Mouse (Mus musculus) stomach, postnatal 0 days (tissue): ENCODE measurements around the gene Dydc2. TPM values are rescaled to one million over a fixed set of nuclear protein-coding genes. Genes with fewer than 3 reads are reported as not detected.
A peak's percentile ranks its signal among the peaks of the same experiment; 100 is the strongest.
"Not testable (repeated sequence)": the region's sequence is repeated elsewhere in the genome, so short reads cannot be mapped to it uniquely, and the experiment has no call there.

Source experiments
- ATAC-seq: fragments of 200-750 bp; cut with Nextera tagmentation; 2 replicates; pipeline ENCODE4 v1.8.0; 2017; ENCODE audit not compliant: low FRiP score, low TSS enrichment
- DNase-seq: peaks from one replicate; pipeline ENCODE4 v3.0.0-alpha.2; 2016; ENCODE audit warnings: low spot score
- H3K27ac ChIP-seq: fragments of 300-500 bp; sonication (generic); replicated peaks from 2 replicates; pipeline ENCODE4 v1.5.1; 2014; ENCODE audit warnings: mild to moderate bottlenecking, control low read depth
- H3K27me3 ChIP-seq: fragments of 300-500 bp; sonication (generic); 2 replicates; pipeline ENCODE4 v1.6.1; 2014; ENCODE audit warnings: low read length; ENCODE audit not compliant: control insufficient read depth, insufficient read depth
- H3K36me3 ChIP-seq: fragments of 300-500 bp; sonication (generic); 2 replicates; pipeline ENCODE4 v1.6.1; 2014; ENCODE audit warnings: low read length, mixed read lengths; ENCODE audit not compliant: control insufficient read depth, insufficient read depth
- H3K4me1 ChIP-seq: fragments of 300-500 bp; sonication (generic); replicated peaks from 2 replicates; pipeline ENCODE4 v1.6.1; 2014; ENCODE audit warnings: antibody characterized with exemption; ENCODE audit not compliant: control insufficient read depth, insufficient read depth
- H3K4me2 ChIP-seq: fragments of 300-500 bp; sonication (generic); replicated peaks from 2 replicates; pipeline ENCODE4 v1.6.1; 2014; ENCODE audit warnings: low read depth, mild to moderate bottlenecking, control low read depth, moderate library complexity
- H3K4me3 ChIP-seq: fragments of 300-500 bp; sonication (generic); 2 replicates; pipeline ENCODE4 v1.5.1; 2014; ENCODE audit warnings: low read depth, low read length, control low read depth
- H3K9ac ChIP-seq: fragments of 300-500 bp; sonication (generic); 2 replicates; pipeline ENCODE4 v1.6.1; 2014; ENCODE audit warnings: mild to moderate bottlenecking, low read length, control low read depth, mixed read lengths
- H3K9me3 ChIP-seq: fragments of 300-500 bp; sonication (generic); 2 replicates; pipeline ENCODE4 v1.6.1; 2016; ENCODE audit warnings: low read length; ENCODE audit not compliant: control insufficient read depth
- CTCF ChIP-seq: IDR thresholded peaks from 2 replicates; pipeline ENCODE4 v1.5.1; 2016; ENCODE audit warnings: antibody characterized with exemption, low read depth, mild to moderate bottlenecking, moderate library complexity
- EP300 ChIP-seq: optimal IDR thresholded peaks from 2 replicates; pipeline ENCODE3; 2016; ENCODE audit warnings: antibody characterized with exemption
- WGBS: fragments of 180-500 bp; shearing (Covaris S2); extraction: QIAGEN DNeasy Blood & Tissue Kit; methylation state at CpG from one replicate; pipeline ENCODE4 v1.1.7; 2014; 5-methylcytosine and 5-hydroxymethylcytosine counted together
- polyA plus RNA-seq: library from polyadenylated mRNA; unstranded; fragments of >200 nt; fragmentation: Nextera tagmentation; extraction: Ambion mirVana; gene quantifications from 2 replicates; pipeline ENCODE4 v1.2.1, GENCODE M21; 2015

Gene Dydc2
- polyA plus RNA-seq, 1 experiment from 2014 or later = not detected

DNA sequence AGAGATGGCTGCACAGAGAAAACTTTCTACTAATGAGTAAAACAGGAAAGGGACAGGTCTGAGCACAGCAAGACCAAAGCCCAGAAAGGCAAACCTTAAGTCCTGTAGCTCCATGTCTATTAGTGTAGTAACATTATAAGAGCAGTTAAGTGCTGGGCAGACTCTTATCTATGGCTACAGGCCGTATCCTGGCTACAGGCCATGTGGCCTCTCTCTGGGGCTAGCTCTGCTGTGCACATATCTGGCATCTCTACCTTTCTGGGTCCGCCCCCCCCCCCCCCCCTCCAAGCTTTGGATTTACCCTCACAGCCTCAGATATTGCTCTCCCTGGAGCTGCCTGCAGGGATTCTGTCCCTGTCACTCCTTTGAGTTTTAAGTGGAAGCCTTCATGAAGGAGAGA is 3.8 kb downstream of the Dydc2 start:
- H3K27ac ChIP-seq = no peak overlapping the region
- H3K36me3 ChIP-seq = no peaks in the 10 kb centered on the region
- ATAC-seq = no peak
- H3K4me2 ChIP-seq = no peak overlapping the region
- no peak overlapping the region for H3K4me3 ChIP-seq
- DNase-seq = no peak
- H3K9ac ChIP-seq = no peak overlapping the region
- H3K27me3 ChIP-seq = no peaks in the 10 kb centered on the region
- WGBS = 49% methylated on average over 2 of the region's 2 CpGs
- TF ChIP-seq EP300 (no peak), CTCF (no peak)
- H3K4me1 ChIP-seq = no peaks in the 10 kb centered on the region
- no peaks in the 10 kb centered on the region for H3K9me3 ChIP-seq

- H3K27me3 ChIP-seq, H3K9ac ChIP-seq, H3K4me3 ChIP-seq, H3K36me3 ChIP-seq, H3K4me2 ChIP-seq, H3K9me3 ChIP-seq, ATAC-seq, H3K4me1 ChIP-seq, DNase-seq, H3K27ac ChIP-seq: not testable (repeated sequence)
- 62% methylated on average over 3 of the region's 4 CpGs for WGBS
- TF ChIP-seq CTCF = peak; percentile 27; the same call in 1 of the 2 replicates
These were observed 15.8 kb downstream of the Dydc2 start for GRCm38 (mm10) chr14:41053190-41053589.

GRCm38 (mm10) chr14:41052481-41052880 is 16.5 kb downstream of the Dydc2 start:
- H3K4me1 ChIP-seq = no peaks in the 10 kb centered on the region
- 73% methylated on average over 5 of the region's 5 CpGs for WGBS
- H3K36me3 ChIP-seq = no peaks in the 10 kb centered on the region
- TF ChIP-seq EP300 (no peak), CTCF (peak; percentile 53)
- H3K27me3 ChIP-seq = no peaks in the 10 kb centered on the region
- H3K9me3 ChIP-seq = no peaks in the 10 kb centered on the region
- DNase-seq (no peak), ATAC-seq (no peak)
- no peak overlapping the region for H3K4me3 ChIP-seq
- no peak overlapping the region for H3K27ac ChIP-seq
- H3K4me2 ChIP-seq = no peak overlapping the region
- H3K9ac ChIP-seq = no peak overlapping the region

DNA sequence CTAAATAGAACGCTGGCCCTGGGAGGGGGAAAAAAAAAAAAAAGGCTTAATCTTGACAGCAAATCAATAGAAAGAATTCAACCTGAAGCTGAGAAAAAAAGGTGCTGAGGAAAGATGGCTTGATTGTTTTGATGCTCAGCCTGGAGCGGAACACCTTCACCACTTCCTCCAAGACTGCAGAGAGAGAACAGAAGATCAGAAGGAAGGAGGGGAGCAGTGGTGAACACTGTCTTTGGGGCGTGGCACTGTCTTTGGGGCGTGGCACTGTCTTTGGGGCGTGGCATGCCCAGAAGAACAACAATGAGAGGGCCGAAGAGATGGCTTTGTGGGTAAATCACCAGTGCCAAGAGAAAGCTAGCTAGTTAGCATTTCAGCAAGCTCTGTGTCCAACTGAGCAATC is 18.5 kb downstream of the Dydc2 start:
- H3K9ac ChIP-seq = no peak overlapping the region
- H3K4me2 ChIP-seq = no peak overlapping the region
- TF ChIP-seq CTCF = no peak
- H3K27ac ChIP-seq = no peak overlapping the region
- 48% methylated on average over 6 of the region's 6 CpGs for WGBS
- no peak for ATAC-seq
- no peaks in the 10 kb centered on the region for H3K27me3 ChIP-seq
- H3K9me3 ChIP-seq = no peaks in the 10 kb centered on the region
- no peak for DNase-seq
- no peaks in the 10 kb centered on the region for H3K36me3 ChIP-seq
- no peaks in the 10 kb centered on the region for H3K4me1 ChIP-seq
- no peak overlapping the region for H3K4me3 ChIP-seq

- WGBS = 84% methylated on average over 2 of the region's 2 CpGs
- H3K4me3 ChIP-seq = no peak overlapping the region
- H3K9me3 ChIP-seq = no peaks in the 10 kb centered on the region
- no peak for ATAC-seq
- TF ChIP-seq EP300 = no peak
- no peak for TF ChIP-seq CTCF
- no peak overlapping the region for H3K9ac ChIP-seq
- no peaks in the 10 kb centered on the region for H3K4me1 ChIP-seq
- H3K36me3 ChIP-seq = no peaks in the 10 kb centered on the region
- no peaks in the 10 kb centered on the region for H3K27me3 ChIP-seq
- DNase-seq = no peak
- no peak overlapping the region for H3K4me2 ChIP-seq
- no peak overlapping the region for H3K27ac ChIP-seq
These were observed 21.6 kb downstream of the Dydc2 start for GRCm38 (mm10) chr14:41047402-41047801.

DNA sequence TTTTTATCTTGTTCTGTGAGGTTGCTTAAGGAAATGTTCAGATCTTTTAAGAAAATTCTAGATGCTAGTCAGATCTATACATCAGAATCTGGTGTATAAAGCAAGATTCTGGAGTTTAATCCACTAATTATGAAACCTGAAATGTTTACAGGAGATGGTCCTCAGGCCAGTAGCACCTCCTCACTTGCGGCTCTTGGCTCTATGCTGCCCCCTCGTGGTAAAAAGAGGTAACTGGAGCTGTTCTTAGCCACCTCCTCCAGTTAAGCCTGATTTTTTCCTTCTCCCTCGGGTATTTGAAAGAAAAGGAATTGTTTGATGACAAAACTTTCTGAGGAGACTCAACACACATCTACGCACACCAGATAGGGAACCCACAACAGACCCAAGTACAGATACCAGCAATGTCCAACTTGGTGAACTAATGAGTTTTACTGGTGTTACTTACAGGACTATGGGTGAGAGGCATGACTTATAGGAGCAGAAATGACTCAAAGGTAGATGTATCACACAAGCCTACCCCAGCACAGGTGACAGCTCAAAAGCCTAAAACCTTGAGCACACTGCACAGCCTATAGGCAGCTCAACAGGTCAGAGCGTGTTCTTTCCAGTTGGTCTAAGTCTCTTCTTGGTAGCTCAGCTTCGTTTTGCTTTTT is 33.7 kb downstream of the Dydc2 start:
- H3K4me2 ChIP-seq = no peak overlapping the region
- H3K9ac ChIP-seq = no peak overlapping the region
- H3K27me3 ChIP-seq = no peaks in the 10 kb centered on the region
- WGBS = 28% methylated on average over 6 of the region's 6 CpGs
- H3K4me1 ChIP-seq = no peaks in the 10 kb centered on the region
- ATAC-seq (0 out of 2 replicates have a peak, but pooled peaks have one; percentile 29), DNase-seq (peak; percentile 57)
- H3K27ac ChIP-seq = no peak overlapping the region
- TF ChIP-seq CTCF = peak; percentile 92
- TF ChIP-seq EP300 = no peak
- no peak overlapping the region for H3K4me3 ChIP-seq
- no peaks in the 10 kb centered on the region for H3K9me3 ChIP-seq
- no peaks in the 10 kb centered on the region for H3K36me3 ChIP-seq
